Mouse (Mus musculus): ENCODE measurements around the gene Gm21788.
"Not testable (repeated sequence)": the region's sequence is repeated elsewhere in the genome, so short reads cannot be mapped to it uniquely, and the experiment has no call there.

The Gm21788 gene

DNA sequence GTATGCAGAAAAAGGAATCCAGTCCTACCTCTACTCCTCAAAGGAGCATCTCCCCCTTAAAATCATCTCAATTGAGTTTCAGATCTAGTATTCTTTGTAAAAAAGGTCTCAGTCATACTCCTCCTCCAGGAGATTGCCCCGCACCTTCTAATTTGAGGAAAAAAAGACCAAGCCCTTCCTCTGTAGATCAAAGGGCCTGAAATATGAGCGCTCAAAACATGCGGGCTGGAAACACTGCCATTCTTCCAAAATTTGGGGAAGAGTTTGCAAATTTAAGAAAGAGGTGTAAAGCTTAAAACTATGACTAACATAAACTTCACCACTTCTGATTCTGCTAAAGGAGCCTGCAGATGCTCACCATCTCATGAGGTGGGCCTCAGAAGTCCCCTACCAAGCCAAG is at the start of gene Gm21788:
Gene Gm21788 (plus strand): TSS at position 301 of the 400 bp plus-strand sequence.
- DNase-seq (ENCODE audit: extremely low spot score): not testable (repeated sequence)

Measured in embryo, embryonic 9.5 days (tissue).